Mouse (Mus musculus): ENCODE measurements around the gene Lpin2. TPM values are rescaled to one million over a fixed set of nuclear protein-coding genes. Genes with fewer than 3 reads are reported as not detected.

Gene Lpin2
- polyA plus RNA-seq, 1 experiment from 2014 or later = 15.1 TPM

DNA sequence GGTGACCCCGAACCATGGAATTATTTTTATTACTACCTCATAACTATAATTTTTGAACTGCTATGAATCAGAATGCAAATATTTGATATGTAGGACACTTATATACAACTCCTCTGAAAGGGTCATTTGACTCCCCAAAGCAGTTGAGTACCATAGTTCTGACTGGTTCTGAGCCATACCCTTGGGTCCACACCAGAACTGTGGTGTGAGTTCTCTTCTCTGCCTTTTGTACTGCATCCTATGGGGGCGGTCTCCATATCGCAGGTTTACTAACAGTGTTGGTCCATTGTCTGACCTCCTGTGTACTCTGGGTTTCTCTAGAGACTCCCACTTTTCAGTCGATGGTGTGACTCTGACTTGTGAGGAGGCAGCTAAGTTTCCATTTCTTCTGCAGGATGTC, 63.7 kb downstream of the Lpin2 start:
- H3K4me2 ChIP-seq (ENCODE audit: low read depth, low read length) = no peak overlapping the region
- H3K4me3 ChIP-seq (ENCODE audit: low read length) = no peak overlapping the region
- WGBS = 89% methylated on average over 4 of the region's 4 CpGs
- H3K27ac ChIP-seq (ENCODE audit: low read length) = no peak overlapping the region
- ATAC-seq (replicated peaks; ENCODE audit: extremely low read depth, insufficient read depth, low FRiP score) = no peak
- no peak overlapping the region for H3K9ac ChIP-seq (ENCODE audit: low read length)
- peaks cover 34% of the 10 kb centered on the region for H3K36me3 ChIP-seq (ENCODE audit: control insufficient read depth, insufficient read depth)
- peaks cover 28% of the 10 kb centered on the region for H3K4me1 ChIP-seq (ENCODE audit: control insufficient read depth, insufficient read depth, low read length)
- no peaks in the 10 kb centered on the region for H3K9me3 ChIP-seq (replicated peaks; ENCODE audit: control insufficient read depth, low read length)
- no peaks in the 10 kb centered on the region for H3K27me3 ChIP-seq (ENCODE audit: control insufficient read depth, insufficient read depth, low read length)

DNA sequence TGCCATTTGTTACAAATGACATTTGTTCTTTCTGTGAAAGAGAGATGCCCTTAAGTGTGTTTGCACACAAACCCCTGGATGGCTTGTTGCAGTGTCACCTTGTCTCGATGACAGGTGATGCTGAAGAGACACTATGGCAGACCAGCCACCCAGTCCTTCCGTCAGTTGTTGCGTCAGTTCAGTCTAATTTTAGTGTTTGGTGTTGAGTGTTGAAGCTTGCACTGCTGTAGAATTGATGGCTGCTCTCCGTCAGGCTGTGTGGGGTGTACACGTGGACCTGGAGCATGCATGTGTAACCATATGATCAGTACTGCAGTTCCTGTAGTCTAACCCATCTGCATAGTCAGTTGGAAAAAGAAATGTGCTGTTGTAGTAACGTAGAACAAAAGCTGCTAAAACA, 66.6 kb downstream of the Lpin2 start:
- H3K27ac ChIP-seq (ENCODE audit: low read length) = peak overlapping the region; percentile 79
- H3K9ac ChIP-seq (ENCODE audit: low read length) = no peak overlapping the region
- WGBS = 44% methylated on average over 6 of the region's 6 CpGs
- H3K9me3 ChIP-seq (replicated peaks; ENCODE audit: control insufficient read depth, low read length) = no peaks in the 10 kb centered on the region
- ATAC-seq (replicated peaks; ENCODE audit: extremely low read depth, insufficient read depth, low FRiP score) = peak; percentile 66
- no peak overlapping the region for H3K4me3 ChIP-seq (ENCODE audit: low read length)
- H3K4me2 ChIP-seq (ENCODE audit: low read depth, low read length) = peak overlapping the region; percentile 17; the same call in 1 of the 2 replicates
- H3K36me3 ChIP-seq (ENCODE audit: control insufficient read depth, insufficient read depth) = peaks cover 12% of the 10 kb centered on the region
- peaks cover 51% of the 10 kb centered on the region for H3K4me1 ChIP-seq (ENCODE audit: control insufficient read depth, insufficient read depth, low read length)
- no peaks in the 10 kb centered on the region for H3K27me3 ChIP-seq (ENCODE audit: control insufficient read depth, insufficient read depth, low read length)

DNA sequence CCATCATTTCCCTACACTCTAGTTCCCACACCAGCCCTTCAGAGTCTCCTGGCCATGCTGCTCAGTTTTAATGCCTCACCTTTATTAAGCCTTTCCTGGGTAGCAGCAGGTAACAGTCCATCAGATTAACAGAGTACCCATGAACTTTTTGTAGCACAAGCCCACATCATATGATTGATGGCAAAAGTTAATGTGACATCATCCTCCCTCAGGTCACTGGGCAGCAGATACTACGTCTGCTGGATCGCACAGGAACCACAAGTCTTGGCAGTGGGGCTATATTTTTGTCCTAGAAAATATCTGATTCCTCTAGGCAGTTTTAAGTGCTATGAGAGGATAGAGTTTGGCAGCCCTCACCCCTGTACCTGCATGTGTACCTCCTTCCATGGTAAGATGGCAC, 67.7 kb downstream of the Lpin2 start:
- H3K4me1 ChIP-seq (ENCODE audit: control insufficient read depth, insufficient read depth, low read length) = peaks cover 60% of the 10 kb centered on the region
- no peaks in the 10 kb centered on the region for H3K27me3 ChIP-seq (ENCODE audit: control insufficient read depth, insufficient read depth, low read length)
- ATAC-seq (replicated peaks; ENCODE audit: extremely low read depth, insufficient read depth, low FRiP score) = no peak
- H3K27ac ChIP-seq (ENCODE audit: low read length) = peak overlapping the region; percentile 44
- no peak overlapping the region for H3K4me3 ChIP-seq (ENCODE audit: low read length)
- H3K9ac ChIP-seq (ENCODE audit: low read length) = no peak overlapping the region
- H3K4me2 ChIP-seq (ENCODE audit: low read depth, low read length) = no peak overlapping the region
- peaks cover 7% of the 10 kb centered on the region; the same call in 1 of the 2 replicates for H3K36me3 ChIP-seq (ENCODE audit: control insufficient read depth, insufficient read depth)
- WGBS = 55% methylated on average over 2 of the region's 2 CpGs
- no peaks in the 10 kb centered on the region for H3K9me3 ChIP-seq (replicated peaks; ENCODE audit: control insufficient read depth, low read length)

DNA sequence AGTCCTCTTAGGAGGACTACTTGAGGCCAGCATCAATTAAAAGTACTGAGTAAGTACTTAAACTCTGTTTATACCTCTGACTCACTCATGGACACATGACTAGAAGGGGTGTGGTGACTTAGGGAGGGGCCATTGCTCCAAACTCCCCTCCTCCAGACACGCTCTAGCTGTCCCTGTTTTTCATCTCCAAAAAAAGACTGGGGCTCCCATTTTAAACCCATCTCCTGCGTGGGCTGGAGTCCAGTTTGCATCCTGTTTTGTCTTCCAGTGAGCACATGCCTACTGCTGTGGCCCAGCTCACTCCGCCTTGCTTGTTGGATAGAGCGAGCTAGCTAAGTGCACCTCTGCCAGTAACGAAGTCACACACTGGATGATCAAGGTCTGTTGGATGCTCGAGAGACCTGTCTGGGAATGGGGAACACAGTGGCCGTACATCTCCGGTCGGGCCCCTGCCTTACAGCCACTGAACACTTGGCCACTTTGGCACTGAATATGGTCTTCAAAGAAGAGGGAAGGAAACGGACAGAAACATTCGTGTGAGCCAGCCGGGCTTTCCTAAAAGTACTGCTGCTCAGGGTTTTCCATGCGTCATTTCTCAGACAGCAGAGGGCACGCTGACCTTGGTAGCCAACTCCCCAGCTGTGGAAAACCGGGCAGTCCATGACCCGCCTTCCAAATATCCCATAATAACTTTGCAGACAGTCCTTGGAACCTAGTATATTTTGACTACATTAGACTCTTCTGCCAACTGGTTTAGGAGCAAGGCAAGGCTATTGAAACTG, 68.7 kb downstream of the Lpin2 start:
- Histone ChIP-seq H3K4me3 (ENCODE audit: low read length) (no peak overlapping the region), H3K4me2 (ENCODE audit: low read depth, low read length) (no peak overlapping the region), H3K27ac (ENCODE audit: low read length) (peak overlapping the region; percentile 82), H3K4me1 (ENCODE audit: control insufficient read depth, insufficient read depth, low read length) (peaks cover 61% of the 10 kb centered on the region), H3K36me3 (ENCODE audit: control insufficient read depth, insufficient read depth) (peaks cover 5% of the 10 kb centered on the region; the same call in 1 of the 2 replicates), H3K27me3 (ENCODE audit: control insufficient read depth, insufficient read depth, low read length) (no peaks in the 10 kb centered on the region), H3K9ac (ENCODE audit: low read length) (no peak overlapping the region), H3K9me3 (replicated peaks; ENCODE audit: control insufficient read depth, low read length) (no peaks in the 10 kb centered on the region)
- ATAC-seq (replicated peaks; ENCODE audit: extremely low read depth, insufficient read depth, low FRiP score) = peak; percentile 20
- WGBS = 48% methylated on average over 16 of the region's 16 CpGs

DNA sequence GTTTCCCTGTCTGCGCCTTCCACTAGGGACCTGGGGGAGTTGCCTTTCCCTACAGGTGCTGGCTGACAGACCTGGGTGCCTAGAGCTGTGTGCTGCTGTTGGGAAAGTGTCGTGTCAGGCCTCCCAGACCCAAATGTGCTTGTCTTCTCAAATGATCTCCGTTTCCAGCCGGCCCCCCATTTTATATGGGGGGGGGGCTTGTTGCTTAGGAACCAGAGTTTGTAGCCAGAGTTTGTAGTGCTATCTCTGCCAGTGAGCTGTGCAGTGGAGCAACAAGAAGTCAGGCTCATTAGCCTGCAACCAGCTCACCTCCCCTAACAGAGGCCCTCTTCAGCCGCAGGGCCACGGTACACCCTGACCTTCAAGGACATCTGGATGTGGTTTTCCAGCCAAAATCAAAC, 69.2 kb downstream of the Lpin2 start:
- H3K36me3 ChIP-seq (ENCODE audit: control insufficient read depth, insufficient read depth) = peaks cover 2% of the 10 kb centered on the region; the same call in 1 of the 2 replicates
- no peak overlapping the region for H3K4me3 ChIP-seq (ENCODE audit: low read length)
- peaks cover 66% of the 10 kb centered on the region for H3K4me1 ChIP-seq (ENCODE audit: control insufficient read depth, insufficient read depth, low read length)
- no peaks in the 10 kb centered on the region for H3K9me3 ChIP-seq (replicated peaks; ENCODE audit: control insufficient read depth, low read length)
- peak overlapping the region; percentile 82 for H3K27ac ChIP-seq (ENCODE audit: low read length)
- H3K9ac ChIP-seq (ENCODE audit: low read length) = no peak overlapping the region
- 40% methylated on average over 6 of the region's 6 CpGs for WGBS
- peak; percentile 23; the same call in 1 of the 2 replicates for ATAC-seq (replicated peaks; ENCODE audit: extremely low read depth, insufficient read depth, low FRiP score)
- no peaks in the 10 kb centered on the region for H3K27me3 ChIP-seq (ENCODE audit: control insufficient read depth, insufficient read depth, low read length)
- no peak overlapping the region for H3K4me2 ChIP-seq (ENCODE audit: low read depth, low read length)

DNA sequence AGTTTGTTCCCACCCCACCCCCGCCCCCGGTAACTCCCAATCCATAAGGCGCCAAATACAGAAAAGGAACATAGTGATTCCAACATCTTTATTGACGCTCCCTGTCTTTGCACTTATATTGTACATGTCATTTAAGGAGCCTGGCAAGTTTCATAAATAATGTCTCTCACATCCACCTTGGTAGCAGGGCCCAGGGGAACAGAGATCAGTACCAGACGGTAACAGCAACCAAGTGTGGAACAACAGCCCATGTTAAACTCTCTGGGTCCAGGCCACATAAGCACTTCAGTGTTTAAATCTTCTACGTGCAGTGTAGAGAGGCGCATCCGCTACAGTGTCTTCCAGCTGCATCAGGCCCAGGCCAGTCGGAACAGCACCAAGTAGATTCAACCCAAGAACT, 69.7 kb downstream of the Lpin2 start:
- Histone ChIP-seq H3K36me3 (ENCODE audit: control insufficient read depth, insufficient read depth) (no peaks in the 10 kb centered on the region), H3K27ac (ENCODE audit: low read length) (peak overlapping the region; percentile 82), H3K9ac (ENCODE audit: low read length) (no peak overlapping the region), H3K4me3 (ENCODE audit: low read length) (no peak overlapping the region), H3K4me1 (ENCODE audit: control insufficient read depth, insufficient read depth, low read length) (peaks cover 71% of the 10 kb centered on the region), H3K4me2 (ENCODE audit: low read depth, low read length) (no peak overlapping the region), H3K9me3 (replicated peaks; ENCODE audit: control insufficient read depth, low read length) (no peaks in the 10 kb centered on the region), H3K27me3 (ENCODE audit: control insufficient read depth, insufficient read depth, low read length) (no peaks in the 10 kb centered on the region)
- no peak for ATAC-seq (replicated peaks; ENCODE audit: extremely low read depth, insufficient read depth, low FRiP score)
- 83% methylated on average over 9 of the region's 9 CpGs for WGBS

DNA sequence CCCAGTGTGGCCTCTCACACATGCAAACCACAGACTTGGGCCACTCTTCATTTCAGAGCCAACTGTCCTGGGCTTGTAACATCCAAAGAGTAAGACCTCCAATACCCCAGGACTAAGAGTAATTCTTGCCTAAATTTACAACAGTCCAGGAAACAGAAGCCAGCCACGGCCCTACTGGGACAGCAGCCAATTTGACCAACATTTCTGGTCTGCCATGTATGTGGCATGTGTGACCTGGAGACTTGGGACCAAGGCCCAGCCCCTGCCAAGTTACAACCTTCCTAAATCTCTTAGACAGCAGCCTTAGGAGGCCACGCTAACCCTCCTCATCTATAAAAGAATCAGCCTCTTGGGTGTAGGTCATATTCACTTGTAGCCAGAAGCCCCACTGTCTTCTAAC, 71.0 kb downstream of the Lpin2 start:
- no peaks in the 10 kb centered on the region for H3K9me3 ChIP-seq (replicated peaks; ENCODE audit: control insufficient read depth, low read length)

DNA sequence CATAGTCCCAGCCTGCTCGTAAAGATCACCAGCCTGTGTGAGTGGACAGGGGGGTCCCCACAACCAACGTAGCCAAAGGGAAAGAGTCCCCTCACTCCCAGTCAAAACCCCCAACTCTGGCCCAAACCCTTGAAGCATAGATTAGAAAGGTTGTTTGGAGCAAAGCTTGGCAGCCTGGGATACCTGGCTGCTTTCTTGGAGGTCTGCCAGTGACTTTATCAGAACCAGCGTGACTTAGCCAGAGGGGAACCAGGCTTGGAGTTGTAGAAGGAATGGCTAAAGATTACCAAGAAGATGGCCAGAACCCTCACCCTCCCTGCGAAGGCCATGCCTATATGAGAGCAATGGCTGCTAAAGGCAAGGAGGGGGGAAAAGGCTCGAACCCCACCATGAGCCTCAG, 71.7 kb downstream of the Lpin2 start:
- Histone ChIP-seq H3K27ac (ENCODE audit: low read length) (peak overlapping the region; percentile 34; the same call in 1 of the 2 replicates), H3K9me3 (replicated peaks; ENCODE audit: control insufficient read depth, low read length) (no peaks in the 10 kb centered on the region), H3K4me1 (ENCODE audit: control insufficient read depth, insufficient read depth, low read length) (peaks cover 64% of the 10 kb centered on the region), H3K4me3 (ENCODE audit: low read length) (no peak overlapping the region), H3K36me3 (ENCODE audit: control insufficient read depth, insufficient read depth) (no peaks in the 10 kb centered on the region), H3K4me2 (ENCODE audit: low read depth, low read length) (no peak overlapping the region), H3K9ac (ENCODE audit: low read length) (no peak overlapping the region), H3K27me3 (ENCODE audit: control insufficient read depth, insufficient read depth, low read length) (no peaks in the 10 kb centered on the region)
- ATAC-seq (replicated peaks; ENCODE audit: extremely low read depth, insufficient read depth, low FRiP score) = no peak
- WGBS = 48% methylated on average over 5 of the region's 5 CpGs

More for the DNA sequence above, 71.0 kb downstream of the Lpin2 start:
- no peak for ATAC-seq (replicated peaks; ENCODE audit: extremely low read depth, insufficient read depth, low FRiP score)
- Histone ChIP-seq H3K4me2 (ENCODE audit: low read depth, low read length) (no peak overlapping the region), H3K36me3 (ENCODE audit: control insufficient read depth, insufficient read depth) (no peaks in the 10 kb centered on the region), H3K4me3 (ENCODE audit: low read length) (no peak overlapping the region), H3K27me3 (ENCODE audit: control insufficient read depth, insufficient read depth, low read length) (no peaks in the 10 kb centered on the region), H3K4me1 (ENCODE audit: control insufficient read depth, insufficient read depth, low read length) (peaks cover 70% of the 10 kb centered on the region), H3K27ac (ENCODE audit: low read length) (no peak overlapping the region), H3K9ac (ENCODE audit: low read length) (no peak overlapping the region)
- WGBS = 68% methylated on average over 2 of the region's 2 CpGs

DNA sequence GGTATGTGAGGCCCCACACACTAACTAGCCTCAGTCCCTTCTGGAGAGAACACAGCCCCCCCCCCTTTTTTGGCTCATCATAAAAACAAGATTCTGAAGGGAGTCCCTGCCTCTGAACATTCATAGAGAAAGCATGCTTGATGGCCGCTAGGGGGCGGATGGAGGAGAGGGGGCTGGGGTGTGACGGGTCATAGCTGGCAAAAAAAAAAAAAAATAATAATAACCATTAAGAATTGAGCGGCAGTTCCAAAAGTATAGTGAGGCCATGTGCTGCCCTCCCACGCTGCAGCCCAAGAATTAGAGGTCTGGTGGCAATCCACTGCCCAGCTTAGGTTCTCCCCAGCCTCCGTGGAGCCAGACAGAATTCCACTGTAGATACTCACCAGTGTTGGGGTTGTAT, 72.4 kb downstream of the Lpin2 start:
- Histone ChIP-seq H3K9ac (ENCODE audit: low read length) (no peak overlapping the region), H3K4me1 (ENCODE audit: control insufficient read depth, insufficient read depth, low read length) (peaks cover 57% of the 10 kb centered on the region), H3K4me3 (ENCODE audit: low read length) (no peak overlapping the region), H3K27ac (ENCODE audit: low read length) (no peak overlapping the region), H3K4me2 (ENCODE audit: low read depth, low read length) (no peak overlapping the region), H3K9me3 (replicated peaks; ENCODE audit: control insufficient read depth, low read length) (no peaks in the 10 kb centered on the region), H3K27me3 (ENCODE audit: control insufficient read depth, insufficient read depth, low read length) (no peaks in the 10 kb centered on the region), H3K36me3 (ENCODE audit: control insufficient read depth, insufficient read depth) (no peaks in the 10 kb centered on the region)
- ATAC-seq (replicated peaks; ENCODE audit: extremely low read depth, insufficient read depth, low FRiP score) = no peak
- 57% methylated on average over 6 of the region's 6 CpGs for WGBS

Data from heart, embryonic 16.5 days (tissue).